Mouse (Mus musculus) heart, embryonic 15.5 days (tissue): Measurements from ENCODE around the gene Atxn7l2. TPM values are rescaled to one million over a fixed set of nuclear protein-coding genes. Genes with fewer than 3 reads are reported as not detected.

Experiments used
- ATAC-seq: fragments of 200-750 bp; cut with Nextera tagmentation; replicated peaks from 2 replicates; pipeline ENCODE4 v1.8.0; 2017; ENCODE audit warnings: low read depth, moderate TSS enrichment; ENCODE audit not compliant: insufficient number of reproducible peaks, insufficient read depth, low FRiP score
- H3K27ac ChIP-seq: fragments of 300-500 bp; sonication (generic); 2 replicates; pipeline ENCODE4 v1.5.1; 2015; ENCODE audit warnings: mild to moderate bottlenecking, inconsistent platforms
- H3K27me3 ChIP-seq: fragments of 300-500 bp; sonication (generic); 2 replicates; pipeline ENCODE4 v1.6.1; 2015; ENCODE audit warnings: inconsistent platforms
- H3K36me3 ChIP-seq: fragments of 300-500 bp; sonication (generic); 2 replicates; pipeline ENCODE4 v1.6.1; 2015; ENCODE audit warnings: mild to moderate bottlenecking, inconsistent platforms
- H3K4me1 ChIP-seq: fragments of 300-500 bp; sonication (generic); replicated peaks from 2 replicates; pipeline ENCODE4 v1.6.1; 2015; ENCODE audit warnings: inconsistent platforms
- H3K4me2 ChIP-seq: fragments of 300-500 bp; sonication (generic); 2 replicates; pipeline ENCODE4 v1.6.1; 2015; ENCODE audit warnings: inconsistent platforms, mild to moderate bottlenecking, moderate library complexity
- H3K4me3 ChIP-seq: fragments of 300-500 bp; sonication (generic); 2 replicates; pipeline ENCODE4 v1.5.1; 2015; ENCODE audit warnings: mild to moderate bottlenecking, inconsistent platforms
- H3K9ac ChIP-seq: fragments of 300-500 bp; sonication (generic); 2 replicates; pipeline ENCODE4 v1.6.1; 2015; ENCODE audit warnings: mild to moderate bottlenecking, inconsistent platforms
- H3K9me3 ChIP-seq: fragments of 300-500 bp; sonication (generic); replicated peaks from 2 replicates; pipeline ENCODE4 v1.6.1; 2016; ENCODE audit warnings: inconsistent platforms
- WGBS: fragments of 180-500 bp; shearing (Covaris S2); methylation state at CpG from one replicate; pipeline ENCODE4 v1.1.7; 2015; ENCODE audit warnings: mixed read lengths; 5-methylcytosine and 5-hydroxymethylcytosine counted together
- polyA plus RNA-seq: library from polyadenylated mRNA; unstranded; fragments of >200 nt; fragmentation: Nextera tagmentation; extraction: Ambion mirVana; gene quantifications from 2 replicates; pipeline ENCODE4 v1.2.1, GENCODE M21; 2015

Gene Atxn7l2
- polyA plus RNA-seq, 1 experiment from 2014 or later, result 5.8 TPM

GRCm38 (mm10) chr3:108188716-108189490, 21.8 kb downstream of the Atxn7l2 start:
- Histone ChIP-seq H3K27ac (no peak overlapping the region), H3K36me3 (no peaks in the 10 kb centered on the region), H3K27me3 (peaks cover 18% of the 10 kb centered on the region; the same call in 1 of the 2 replicates), H3K9ac (no peak overlapping the region), H3K4me3 (no peak overlapping the region), H3K9me3 (no peaks in the 10 kb centered on the region), H3K4me1 (peaks cover 19% of the 10 kb centered on the region), H3K4me2 (no peak overlapping the region)
- no peak for ATAC-seq
- WGBS, result 67% methylated on average over 9 of the region's 9 CpGs

- ATAC-seq, result no peak; the same call in 1 of the 2 replicates
- Histone ChIP-seq H3K27me3 (peaks cover 18% of the 10 kb centered on the region; the same call in 1 of the 2 replicates), H3K9ac (peak overlapping the region; percentile 69; the same call in 1 of the 2 replicates), H3K27ac (no peak overlapping the region), H3K4me1 (peaks cover 16% of the 10 kb centered on the region), H3K4me2 (peak overlapping the region; percentile 83), H3K36me3 (no peaks in the 10 kb centered on the region), H3K9me3 (no peaks in the 10 kb centered on the region), H3K4me3 (peak overlapping the region; percentile 63)
- WGBS, result 65% methylated on average over 20 of the region's 20 CpGs
Measured at GRCm38 (mm10) chr3:108187111-108187795, 23.5 kb downstream of the Atxn7l2 start.

DNA sequence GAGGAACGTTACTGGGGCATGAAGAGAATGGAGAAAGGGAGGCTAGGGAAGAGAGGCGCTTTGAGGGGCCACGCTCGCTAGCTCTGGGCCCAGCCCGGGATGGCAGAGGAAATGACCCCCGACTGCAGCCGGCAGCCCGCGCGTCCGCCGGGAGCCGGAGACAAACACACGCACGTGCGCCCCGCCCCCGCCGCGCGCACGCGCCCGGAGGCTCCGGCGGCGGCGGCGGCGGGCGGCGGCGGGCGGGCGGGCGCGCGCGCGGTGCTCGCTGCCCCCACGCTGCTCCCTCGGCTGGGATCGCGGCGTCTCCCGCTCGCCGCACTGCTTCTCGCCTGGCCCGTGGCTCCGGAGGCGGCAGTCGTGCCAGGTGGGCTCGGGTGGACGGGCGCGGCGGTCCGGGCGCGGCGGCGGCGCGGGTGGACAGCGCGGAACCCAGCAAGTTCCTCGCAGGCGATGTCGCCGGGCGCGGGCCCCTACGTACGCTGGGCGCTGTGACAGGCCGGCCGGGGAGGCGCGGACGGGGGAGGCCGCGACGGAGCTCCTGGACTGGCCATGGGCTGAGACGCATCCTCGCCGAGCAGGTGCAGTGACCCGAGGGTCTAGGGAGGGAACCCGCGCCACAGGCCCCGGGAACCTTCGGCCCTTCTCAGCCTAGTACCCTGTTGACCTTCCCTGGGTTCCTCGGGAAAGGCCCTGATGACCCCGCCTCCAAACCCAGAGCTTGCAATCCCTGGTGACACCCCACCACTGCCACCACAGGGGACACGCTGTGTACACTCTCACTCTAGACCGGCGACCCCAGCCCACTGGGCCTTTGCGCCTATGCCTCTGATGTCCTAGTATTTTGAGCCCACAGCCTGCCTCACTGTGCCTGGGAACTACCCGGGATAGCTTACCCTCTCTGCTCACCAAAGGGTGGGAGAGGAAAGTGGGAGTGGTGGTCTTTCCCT, 24.4 kb downstream of the Atxn7l2 start, which contains the start of gene Amigo1:
Amigo1 (plus strand) TSS at position 238 of the 950 bp plus-strand sequence.
- Histone ChIP-seq H3K27ac (peak within 1 kb of the TSS; percentile 2; the same call in 1 of the 2 replicates), H3K4me3 (peak within 1 kb of the TSS; percentile 63), H3K9me3 (no peaks in the 10 kb centered on the region), H3K27me3 (peaks cover 21% of the 10 kb centered on the region; the same call in 1 of the 2 replicates), H3K4me1 (peaks cover 16% of the 10 kb centered on the region), H3K9ac (peak within 1 kb of the TSS; percentile 69), H3K36me3 (no peaks in the 10 kb centered on the region), H3K4me2 (peak within 1 kb of the TSS; percentile 83)
- ATAC-seq, result peak; percentile 52
- 2% methylated on average over 86 of the region's 100 CpGs for whole genome bisulfite sequencing

DNA sequence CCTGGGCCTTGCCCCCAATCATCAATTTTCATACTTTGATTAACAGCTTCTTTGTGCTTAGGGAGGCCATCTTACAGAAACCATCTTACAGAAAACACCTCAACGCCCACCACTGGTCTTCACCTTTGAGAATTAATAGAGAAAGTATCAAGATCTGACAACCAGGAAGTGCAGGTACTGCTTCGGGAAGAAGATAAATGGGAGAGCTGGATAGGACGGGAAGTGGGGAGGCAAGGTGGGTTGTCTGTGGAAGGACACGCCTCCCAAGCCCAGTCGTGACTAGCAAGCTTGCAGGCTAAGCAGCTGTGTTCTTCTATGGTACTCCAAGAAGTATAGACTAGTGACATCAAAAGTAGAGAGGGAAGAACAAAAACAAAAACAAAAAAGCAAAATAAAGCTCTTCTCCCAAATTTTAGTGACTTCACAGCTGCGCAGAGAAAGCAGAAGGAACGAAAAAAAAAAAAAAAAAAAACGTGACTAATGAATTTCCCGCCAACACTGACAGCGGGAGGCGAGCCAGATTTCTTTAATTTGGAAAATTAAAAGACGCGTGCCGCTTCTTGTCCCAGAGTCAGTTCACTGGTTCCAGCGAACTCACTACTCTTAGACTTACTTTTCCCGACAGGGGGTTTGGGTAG, 25.2 kb downstream of the Atxn7l2 start:
- Histone ChIP-seq H3K4me1 (peaks cover 16% of the 10 kb centered on the region), H3K36me3 (no peaks in the 10 kb centered on the region), H3K27ac (no peak overlapping the region), H3K27me3 (peaks cover 23% of the 10 kb centered on the region; the same call in 1 of the 2 replicates), H3K9me3 (no peaks in the 10 kb centered on the region), H3K9ac (peak overlapping the region; percentile 69), H3K4me3 (peak overlapping the region; percentile 63), H3K4me2 (peak overlapping the region; percentile 83)
- no peak for ATAC-seq
- WGBS, result 4% methylated on average over 16 of the region's 16 CpGs

GRCm38 (mm10) chr3:108184742-108185141, 26.0 kb downstream of the Atxn7l2 start:
- Histone ChIP-seq H3K4me3 (no peak overlapping the region), H3K27me3 (peaks cover 23% of the 10 kb centered on the region; the same call in 1 of the 2 replicates), H3K4me1 (peaks cover 13% of the 10 kb centered on the region), H3K9me3 (no peaks in the 10 kb centered on the region), H3K9ac (no peak overlapping the region), H3K27ac (no peak overlapping the region), H3K4me2 (no peak overlapping the region), H3K36me3 (no peaks in the 10 kb centered on the region)
- 73% methylated on average over 3 of the region's 3 CpGs for WGBS
- ATAC-seq, result no peak

DNA sequence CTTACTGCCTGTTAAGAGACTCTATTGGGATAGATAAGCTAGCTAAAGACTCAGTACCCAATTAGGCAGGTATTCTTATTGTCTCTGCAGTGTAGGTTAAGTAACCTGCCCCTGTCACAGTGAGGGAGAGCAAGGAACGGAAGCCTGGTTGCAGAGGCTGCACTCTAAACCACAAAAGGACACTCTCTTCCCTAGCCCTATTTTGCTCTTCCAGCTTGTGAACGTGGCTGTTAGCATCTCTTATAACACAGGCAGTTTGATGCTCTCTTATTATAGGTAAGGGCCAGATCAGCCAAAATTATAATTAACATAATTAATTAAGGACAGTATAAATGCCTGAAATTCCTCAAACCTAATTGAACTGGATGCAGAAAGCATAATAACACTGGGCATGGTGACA, 30.2 kb downstream of the Atxn7l2 start:
- no peaks in the 10 kb centered on the region for H3K36me3 ChIP-seq
- no peak overlapping the region for H3K4me2 ChIP-seq
- no peak for ATAC-seq
- peaks cover 2% of the 10 kb centered on the region; the same call in 1 of the 2 replicates for H3K4me1 ChIP-seq
- no peak overlapping the region for H3K9ac ChIP-seq
- no peak overlapping the region for H3K27ac ChIP-seq
- 45% methylated on average over 2 of the region's 2 CpGs for WGBS
- no peaks in the 10 kb centered on the region for H3K9me3 ChIP-seq
- no peak overlapping the region for H3K4me3 ChIP-seq
- H3K27me3 ChIP-seq, result peaks cover 16% of the 10 kb centered on the region; the same call in 1 of the 2 replicates

- ATAC-seq, result no peak; the same call in 1 of the 2 replicates
- no peak overlapping the region for H3K9ac ChIP-seq
- no peak overlapping the region for H3K4me3 ChIP-seq
- 61% methylated on average over 7 of the region's 7 CpGs for WGBS
- no peaks in the 10 kb centered on the region for H3K9me3 ChIP-seq
- no peaks in the 10 kb centered on the region for H3K36me3 ChIP-seq
- H3K27me3 ChIP-seq, result peaks cover 12% of the 10 kb centered on the region; the same call in 1 of the 2 replicates
- H3K4me1 ChIP-seq, result peaks cover 6% of the 10 kb centered on the region; the same call in 1 of the 2 replicates
- H3K4me2 ChIP-seq, result no peak overlapping the region
- H3K27ac ChIP-seq, result no peak overlapping the region
Measured at GRCm38 (mm10) chr3:108178756-108179715, 31.7 kb downstream of the Atxn7l2 start.

GRCm38 (mm10) chr3:108174672-108175531, 35.8 kb downstream of the Atxn7l2 start:
- Histone ChIP-seq H3K9ac (no peak overlapping the region), H3K27me3 (0 out of 2 replicates have a peak, but pooled peaks cover 14% of the 10 kb centered on the region), H3K36me3 (no peaks in the 10 kb centered on the region), H3K4me1 (peaks cover 6% of the 10 kb centered on the region; the same call in 1 of the 2 replicates), H3K4me3 (no peak overlapping the region), H3K9me3 (no peaks in the 10 kb centered on the region), H3K27ac (no peak overlapping the region), H3K4me2 (peak overlapping the region; percentile 14; the same call in 1 of the 2 replicates)
- ATAC-seq, result no peak; the same call in 1 of the 2 replicates
- 26% methylated on average over 14 of the region's 14 CpGs for WGBS

- 0 out of 2 replicates have a peak, but pooled peaks cover 11% of the 10 kb centered on the region for H3K27me3 ChIP-seq
- 49% methylated on average over 3 of the region's 3 CpGs for WGBS
- H3K4me3 ChIP-seq, result no peak overlapping the region
- H3K27ac ChIP-seq, result no peak overlapping the region
- H3K4me2 ChIP-seq, result no peak overlapping the region
- H3K4me1 ChIP-seq, result 0 out of 2 replicates have a peak, but pooled peaks cover 8% of the 10 kb centered on the region
- no peak for ATAC-seq
- no peaks in the 10 kb centered on the region for H3K9me3 ChIP-seq
- no peak overlapping the region for H3K9ac ChIP-seq
- H3K36me3 ChIP-seq, result no peaks in the 10 kb centered on the region
Measured at GRCm38 (mm10) chr3:108169199-108169598, 41.5 kb downstream of the Atxn7l2 start.
